Mouse (Mus musculus): Measurements from ENCODE around the gene Smarce1. TPM values are rescaled to one million over a fixed set of nuclear protein-coding genes. Genes with fewer than 3 reads are reported as not detected.

The Smarce1 gene
- polyA plus RNA-seq (2017; shearing (Covaris generic)) = 100 to 1,000 TPM; 204 to 246 TPM

GRCm38 (mm10) chr11:99230261-99231048 is at the start of gene Smarce1:
Smarce1 (minus strand) TSS chr11:99231017.

GRCm38 (mm10) chr11:99243820-99244374 is 13.1 kb upstream of the Smarce1 start, which contains the start of gene Krt222:
Krt222 (minus strand) TSS chr11:99244085.

Other genes with a start within 250 kb of the Smarce1 start
- under 1 TPM; 0.36 to 0.64 TPM for gene Gjd3, start 248.0 kb downstream of the Smarce1 start, polyA plus RNA-seq (2017; shearing (Covaris generic))
- 10 to 100 TPM; 49.4 to 51.6 TPM for gene Top2a, start 206.8 kb downstream of the Smarce1 start, polyA plus RNA-seq (2017; shearing (Covaris generic))
- 100 to 1,000 TPM; 347 to 701 TPM for gene Igfbp4, start 189.8 kb downstream of the Smarce1 start, polyA plus RNA-seq (2017; shearing (Covaris generic))
- gene Tns4, start 141.7 kb downstream of the Smarce1 start, polyA plus RNA-seq (2017; shearing (Covaris generic)) = 1 to 10 TPM in 1 of 2 experiments, under 1 TPM in 1; 0.55 to 1.3 TPM
- gene Ccr7, start 75.9 kb downstream of the Smarce1 start, polyA plus RNA-seq (2017; shearing (Covaris generic)) = 100 to 1,000 TPM; 268 to 861 TPM
- gene Krt222, start 13.1 kb upstream of the Smarce1 start, polyA plus RNA-seq (2017; shearing (Covaris generic)) = 1 to 10 TPM; 1.4 to 1.5 TPM
- under 1 TPM; 0.09 to 0.17 TPM for gene Krt24, start 54.2 kb upstream of the Smarce1 start, polyA plus RNA-seq (2017; shearing (Covaris generic))
- gene Krt25, start 91.9 kb upstream of the Smarce1 start, polyA plus RNA-seq (2017; shearing (Covaris generic)) = under 1 TPM in 1 of 2 experiments, not detected in 1; 0.17 TPM
- gene Krt26, start 106.9 kb upstream of the Smarce1 start, polyA plus RNA-seq (2017; shearing (Covaris generic)) = under 1 TPM in 1 of 2 experiments, not detected in 1; 0.23 TPM
- not detected for gene Krt27, start 120.1 kb upstream of the Smarce1 start, polyA plus RNA-seq (2017; shearing (Covaris generic))
- gene Krt28, start 143.9 kb upstream of the Smarce1 start, polyA plus RNA-seq (2017; shearing (Covaris generic)) = not detected
- gene Krt10, start 158.3 kb upstream of the Smarce1 start, polyA plus RNA-seq (2017; shearing (Covaris generic)) = 1 to 10 TPM; 8.0 to 9.9 TPM
- gene Krt12, start 191.2 kb upstream of the Smarce1 start, polyA plus RNA-seq (2017; shearing (Covaris generic)) = under 1 TPM in 1 of 2 experiments, not detected in 1; 0.11 TPM
- gene Krt20, start 207.1 kb upstream of the Smarce1 start, polyA plus RNA-seq (2017; shearing (Covaris generic)) = not detected

All from activated CD4-positive, CD25-positive, alpha-beta regulatory T cell (primary cell).